Mouse (Mus musculus) olfactory bulb, adult 2 months (tissue): Measurements from ENCODE around the gene Lrpprc.

Experiments used
- CTCF ChIP-seq: fragments of 200-500 bp; IDR thresholded peaks from 2 replicates; pipeline ENCODE4 v1.5.1; 2012; ENCODE audit warnings: low read depth, mild to moderate bottlenecking, low read length, moderate library complexity; ENCODE audit not compliant: insufficient read depth
- POLR2A ChIP-seq: fragments of 200-500 bp; IDR thresholded peaks from 2 replicates; pipeline ENCODE4 v1.6.1; 2012; ENCODE audit warnings: mild to moderate bottlenecking, low read depth, low read length, moderate library complexity; ENCODE audit not compliant: insufficient read depth

- no peak for TF ChIP-seq POLR2A
- no peak for TF ChIP-seq CTCF
These were observed 37.7 kb upstream of the Lrpprc start for GRCm38 (mm10) chr17:84828301-84828700.
